In genomic region chr17:85908709-85909108, GRCm38 (mm10) we compare ENCODE assay signal across 19 mouse cellular contexts.
"Had no signal": no experiment of that assay in that cellular context is flagged by ENCODE, and none has a peak within 500 bp of the region (broad histone marks: within the 10 kb centered on the region; RNA-seq: fewer than 3 reads in every experiment).

No protein-coding gene starts in this region.

- H3K4me2 ChIP-seq: liver, embryonic 15.5 days; lung, embryonic 15.5 days; midbrain, embryonic 12.5 days; midbrain, embryonic 15.5 days; neural tube, embryonic 12.5 days; stomach, embryonic 15.5 days had no signal

- H3K36me3 ChIP-seq: lung, embryonic 15.5 days; midbrain, embryonic 10.5 days; midbrain, embryonic 12.5 days; midbrain, embryonic 15.5 days; neural tube, embryonic 12.5 days; stomach, embryonic 15.5 days had no signal

- H3K27ac ChIP-seq: liver, embryonic 15.5 days; lung, embryonic 15.5 days; macrophage; midbrain, embryonic 10.5 days; midbrain, embryonic 12.5 days; midbrain, embryonic 15.5 days; neural tube, embryonic 12.5 days; stomach, embryonic 15.5 days; stomach, postnatal 0 days had no signal

- H3K27me3 ChIP-seq: liver, embryonic 15.5 days; lung, embryonic 15.5 days; midbrain, embryonic 12.5 days; midbrain, embryonic 15.5 days; neural tube, embryonic 12.5 days; stomach, embryonic 15.5 days had no signal

- H3K9me3 ChIP-seq: liver, embryonic 15.5 days; lung, embryonic 15.5 days; midbrain, embryonic 10.5 days; midbrain, embryonic 12.5 days; midbrain, embryonic 15.5 days; neural tube, embryonic 12.5 days; stomach, embryonic 15.5 days had no signal

- DNase-seq: liver, postnatal 0 days; lung, adult 2 months; lung, postnatal 14 days; lung, postnatal 36 days; right cerebral cortex, postnatal 14 days; thymus, adult 2 months; thymus, postnatal 25 days; thymus, postnatal 4 days had no signal

- H3K4me3 ChIP-seq: liver, embryonic 15.5 days; lung, embryonic 15.5 days; midbrain, embryonic 10.5 days; midbrain, embryonic 12.5 days; midbrain, embryonic 15.5 days; myocyte; neural tube, embryonic 12.5 days; stomach, embryonic 15.5 days had no signal

- H3K9ac ChIP-seq: liver, embryonic 15.5 days; liver, postnatal 0 days; lung, embryonic 15.5 days; midbrain, embryonic 12.5 days; midbrain, embryonic 15.5 days; neural tube, embryonic 12.5 days; stomach, embryonic 15.5 days had no signal

- ATAC-seq: liver, postnatal 0 days; lung, postnatal 0 days; midbrain, embryonic 15.5 days had no signal

- H3K4me1 ChIP-seq: liver, embryonic 15.5 days; lung, embryonic 15.5 days; midbrain, embryonic 12.5 days; midbrain, embryonic 15.5 days; neural tube, embryonic 12.5 days; stomach, embryonic 15.5 days had no signal
